Mouse (Mus musculus): ENCODE results near the gene Pard3b. TPM values are rescaled to one million over a fixed set of nuclear protein-coding genes. Genes with fewer than 3 reads are reported as not detected.

The Pard3b gene
- polyA plus RNA-seq, 1 experiment = 0.71 TPM

- no peaks in the 10 kb centered on the region for H3K27me3 ChIP-seq (ENCODE audit: control insufficient read depth, insufficient read depth, low read length)
- no peak for TF ChIP-seq CTCF (IDR thresholded peaks at IDR 0.05; ENCODE audit: borderline replicate concordance, control insufficient read depth, extremely low read depth, insufficient read depth, low read length, poor library complexity)
- no peak for TF ChIP-seq POLR2A (IDR thresholded peaks at IDR 0.05; ENCODE audit: control insufficient read depth, extremely low read depth, insufficient read depth, low read length, poor library complexity)
- H3K36me3 ChIP-seq (ENCODE audit: control insufficient read depth, insufficient read depth, low read length) = no peaks in the 10 kb centered on the region
- no peaks in the 10 kb centered on the region for H3K4me1 ChIP-seq (replicated peaks; ENCODE audit: control insufficient read depth, insufficient read depth, low read length)
- DNase-seq = no peak
- 92% methylated on average over 4 of the region's 4 CpGs for WGBS
- no peak overlapping the region for H3K27ac ChIP-seq (ENCODE audit: control insufficient read depth, insufficient read depth, low read length)
- no peak overlapping the region for H3K4me3 ChIP-seq (ENCODE audit: control insufficient read depth, insufficient read depth, low read length)
These were observed 941.8 kb downstream of the Pard3b start for GRCm38 (mm10) chr1:62580314-62580935.

DNA sequence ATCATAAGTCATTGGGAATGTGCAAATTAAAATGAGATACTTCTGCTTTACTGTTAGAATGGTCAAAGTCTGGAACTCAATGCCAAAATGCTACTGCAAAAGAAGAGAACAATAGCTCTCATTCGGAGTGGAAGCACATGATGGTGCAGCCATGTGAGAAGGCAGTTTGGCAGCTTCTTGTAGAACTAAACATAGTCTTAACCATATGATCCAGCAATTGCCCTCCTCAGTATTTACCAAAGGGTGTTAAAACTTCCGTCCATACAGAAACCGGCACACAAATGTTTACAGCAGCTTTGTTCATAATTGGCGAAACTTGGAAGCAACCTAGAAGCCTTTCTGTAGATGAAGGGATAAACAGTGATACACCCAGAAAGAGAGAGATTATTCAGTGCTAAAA, 943.9 kb downstream of the Pard3b start:
- no peak overlapping the region for H3K4me3 ChIP-seq (ENCODE audit: control insufficient read depth, insufficient read depth, low read length)
- WGBS = 95% methylated on average over 4 of the region's 4 CpGs
- no peaks in the 10 kb centered on the region for H3K4me1 ChIP-seq (replicated peaks; ENCODE audit: control insufficient read depth, insufficient read depth, low read length)
- no peak for DNase-seq
- no peaks in the 10 kb centered on the region for H3K36me3 ChIP-seq (ENCODE audit: control insufficient read depth, insufficient read depth, low read length)
- H3K27me3 ChIP-seq (ENCODE audit: control insufficient read depth, insufficient read depth, low read length) = no peaks in the 10 kb centered on the region
- no peak overlapping the region for H3K27ac ChIP-seq (ENCODE audit: control insufficient read depth, insufficient read depth, low read length)
- TF ChIP-seq CTCF (IDR thresholded peaks at IDR 0.05; ENCODE audit: borderline replicate concordance, control insufficient read depth, extremely low read depth, insufficient read depth, low read length, poor library complexity) (no peak), POLR2A (IDR thresholded peaks at IDR 0.05; ENCODE audit: control insufficient read depth, extremely low read depth, insufficient read depth, low read length, poor library complexity) (no peak)

GRCm38 (mm10) chr1:62587536-62587935, 948.9 kb downstream of the Pard3b start:
- TF ChIP-seq POLR2A (IDR thresholded peaks at IDR 0.05; ENCODE audit: control insufficient read depth, extremely low read depth, insufficient read depth, low read length, poor library complexity) = no peak
- no peak for TF ChIP-seq CTCF (IDR thresholded peaks at IDR 0.05; ENCODE audit: borderline replicate concordance, control insufficient read depth, extremely low read depth, insufficient read depth, low read length, poor library complexity)
- DNase-seq = no peak
- Histone ChIP-seq H3K4me1 (replicated peaks; ENCODE audit: control insufficient read depth, insufficient read depth, low read length) (no peaks in the 10 kb centered on the region), H3K36me3 (ENCODE audit: control insufficient read depth, insufficient read depth, low read length) (no peaks in the 10 kb centered on the region), H3K27me3 (ENCODE audit: control insufficient read depth, insufficient read depth, low read length) (no peaks in the 10 kb centered on the region), H3K4me3 (ENCODE audit: control insufficient read depth, insufficient read depth, low read length) (no peak overlapping the region), H3K27ac (ENCODE audit: control insufficient read depth, insufficient read depth, low read length) (no peak overlapping the region)
- 95% methylated on average over 6 of the region's 6 CpGs for WGBS

DNA sequence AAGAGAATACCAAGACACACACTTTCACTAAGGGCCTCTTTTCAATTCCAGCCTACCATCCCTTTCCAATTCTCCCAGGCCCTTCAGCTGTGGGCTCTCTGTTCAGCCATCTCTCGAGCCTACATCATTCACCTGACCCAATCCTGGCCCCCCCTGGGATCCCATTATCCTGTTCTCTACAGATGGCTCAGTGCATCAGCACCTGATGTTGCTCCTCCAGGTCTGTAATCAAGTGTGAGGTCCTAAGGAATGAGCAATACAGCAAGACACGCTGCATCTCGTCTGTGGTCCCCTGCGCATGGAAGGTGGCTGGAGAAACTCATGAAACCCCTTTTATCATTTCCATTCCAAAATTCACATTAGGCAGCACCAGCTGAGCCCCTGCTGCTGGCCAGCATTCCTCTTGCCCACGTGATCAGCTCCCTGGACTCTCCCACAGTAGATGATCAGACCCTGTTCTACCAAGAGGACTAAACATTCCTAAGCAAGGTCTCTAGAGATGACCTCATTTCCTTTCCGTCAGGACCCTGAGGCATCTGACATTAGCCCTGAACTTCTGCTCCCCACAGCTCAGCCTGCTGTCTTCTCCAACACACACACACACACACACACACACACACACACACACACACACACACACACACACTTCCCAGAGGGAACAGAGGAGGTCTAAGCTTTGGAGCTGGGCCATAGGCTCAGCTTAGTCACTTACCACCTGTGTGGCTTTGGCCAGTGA, 952.8 kb downstream of the Pard3b start:
- Histone ChIP-seq H3K27me3 (ENCODE audit: control insufficient read depth, insufficient read depth, low read length) (no peaks in the 10 kb centered on the region), H3K36me3 (ENCODE audit: control insufficient read depth, insufficient read depth, low read length) (no peaks in the 10 kb centered on the region), H3K4me3 (ENCODE audit: control insufficient read depth, insufficient read depth, low read length) (no peak overlapping the region), H3K27ac (ENCODE audit: control insufficient read depth, insufficient read depth, low read length) (no peak overlapping the region), H3K4me1 (replicated peaks; ENCODE audit: control insufficient read depth, insufficient read depth, low read length) (no peaks in the 10 kb centered on the region)
- TF ChIP-seq CTCF (IDR thresholded peaks at IDR 0.05; ENCODE audit: borderline replicate concordance, control insufficient read depth, extremely low read depth, insufficient read depth, low read length, poor library complexity) (no peak), POLR2A (IDR thresholded peaks at IDR 0.05; ENCODE audit: control insufficient read depth, extremely low read depth, insufficient read depth, low read length, poor library complexity) (no peak)
- WGBS = 88% methylated on average over 6 of the region's 6 CpGs
- no peak for DNase-seq

GRCm38 (mm10) chr1:62595401-62595800, 956.8 kb downstream of the Pard3b start:
- DNase-seq = no peak
- Histone ChIP-seq H3K4me1 (replicated peaks; ENCODE audit: control insufficient read depth, insufficient read depth, low read length) (no peaks in the 10 kb centered on the region), H3K27ac (ENCODE audit: control insufficient read depth, insufficient read depth, low read length) (no peak overlapping the region), H3K4me3 (ENCODE audit: control insufficient read depth, insufficient read depth, low read length) (no peak overlapping the region), H3K27me3 (ENCODE audit: control insufficient read depth, insufficient read depth, low read length) (no peaks in the 10 kb centered on the region), H3K36me3 (ENCODE audit: control insufficient read depth, insufficient read depth, low read length) (no peaks in the 10 kb centered on the region)
- 86% methylated on average over 3 of the region's 3 CpGs for WGBS
- TF ChIP-seq POLR2A (IDR thresholded peaks at IDR 0.05; ENCODE audit: control insufficient read depth, extremely low read depth, insufficient read depth, low read length, poor library complexity) (no peak), CTCF (IDR thresholded peaks at IDR 0.05; ENCODE audit: borderline replicate concordance, control insufficient read depth, extremely low read depth, insufficient read depth, low read length, poor library complexity) (no peak)

GRCm38 (mm10) chr1:62597751-62598400, 959.3 kb downstream of the Pard3b start:
- no peak for DNase-seq
- TF ChIP-seq POLR2A (IDR thresholded peaks at IDR 0.05; ENCODE audit: control insufficient read depth, extremely low read depth, insufficient read depth, low read length, poor library complexity) (no peak), CTCF (IDR thresholded peaks at IDR 0.05; ENCODE audit: borderline replicate concordance, control insufficient read depth, extremely low read depth, insufficient read depth, low read length, poor library complexity) (no peak)
- 95% methylated on average over 5 of the region's 5 CpGs for WGBS
- Histone ChIP-seq H3K36me3 (ENCODE audit: control insufficient read depth, insufficient read depth, low read length) (no peaks in the 10 kb centered on the region), H3K27ac (ENCODE audit: control insufficient read depth, insufficient read depth, low read length) (no peak overlapping the region), H3K4me1 (replicated peaks; ENCODE audit: control insufficient read depth, insufficient read depth, low read length) (no peaks in the 10 kb centered on the region), H3K4me3 (ENCODE audit: control insufficient read depth, insufficient read depth, low read length) (no peak overlapping the region), H3K27me3 (ENCODE audit: control insufficient read depth, insufficient read depth, low read length) (no peaks in the 10 kb centered on the region)

All from thymus, adult 2 months (tissue).